Mouse (Mus musculus): Measurements from ENCODE around the gene Olfr414. TPM values are rescaled to one million over a fixed set of nuclear protein-coding genes. Genes with fewer than 3 reads are reported as not detected.

Gene Olfr414
- polyA plus RNA-seq (2012; fragmentation: generic; extraction: Trizol) = not detected

GRCm38 (mm10) chr1:174423764-174424163, at the start of gene Olfr414:
Gene Olfr414 (plus strand): TSS chr1:174424064.

GRCm38 (mm10) chr1:174390746-174391145, 33.1 kb upstream of the Olfr414 start, which contains the start of gene Olfr248:
Gene Olfr248 (plus strand): TSS chr1:174391046.

GRCm38 (mm10) chr1:174441782-174442181, 17.9 kb downstream of the Olfr414 start, which contains the start of gene Olfr220:
Gene Olfr220 (plus strand): TSS chr1:174442082.

Other genes with a start within 250 kb of the Olfr414 start
- not detected for gene Olfr419, start 172.0 kb upstream of the Olfr414 start, polyA plus RNA-seq (2012; fragmentation: generic; extraction: Trizol)
- not detected for gene Mptx1, start 93.5 kb upstream of the Olfr414 start, polyA plus RNA-seq (2012; fragmentation: generic; extraction: Trizol)
- not detected for gene Olfr417, start 58.9 kb upstream of the Olfr414 start, polyA plus RNA-seq (2012; fragmentation: generic; extraction: Trizol)
- not detected for gene Olfr248, start 33.0 kb upstream of the Olfr414 start, polyA plus RNA-seq (2012; fragmentation: generic; extraction: Trizol)
- gene Olfr220, start 18.0 kb downstream of the Olfr414 start, polyA plus RNA-seq (2012; fragmentation: generic; extraction: Trizol) = not detected
- gene Fmn2, start 77.8 kb downstream of the Olfr414 start, polyA plus RNA-seq (2012; fragmentation: generic; extraction: Trizol) = under 1 TPM in 1 of 2 experiments, not detected in 1; 0.01 TPM